Mouse (Mus musculus) embryonic facial prominence, embryonic 11.5 days (tissue): Measurements from ENCODE around the gene Gm9376. TPM values are rescaled to one million over a fixed set of nuclear protein-coding genes. Genes with fewer than 3 reads are reported as not detected.

Experiments
- ATAC-seq: fragments of 200-750 bp; cut with Nextera tagmentation; replicated peaks from 2 replicates; pipeline ENCODE4 v1.8.0; 2017; ENCODE audit warnings: low read depth; ENCODE audit not compliant: insufficient number of reproducible peaks, low FRiP score, low TSS enrichment
- DNase-seq: peaks from one replicate; pipeline ENCODE4 v3.0.0-alpha.2; 2015; ENCODE audit warnings: low spot score
- H3K27ac ChIP-seq: fragments of 300-500 bp; sonication (generic); replicated peaks from 2 replicates; pipeline ENCODE4 v1.5.1; 2014; ENCODE audit warnings: mild to moderate bottlenecking, low read depth, low read length, control low read depth
- H3K27me3 ChIP-seq: fragments of 300-500 bp; sonication (generic); 2 replicates; pipeline ENCODE4 v1.6.1; 2014; ENCODE audit warnings: mild to moderate bottlenecking, low read length, moderate library complexity, mixed read lengths; ENCODE audit not compliant: control insufficient read depth, insufficient read depth
- H3K36me3 ChIP-seq: fragments of 300-500 bp; sonication (generic); replicated peaks from 2 replicates; pipeline ENCODE4 v1.6.1; 2014; ENCODE audit warnings: low read depth, mild to moderate bottlenecking, low read length, moderate library complexity, mixed read lengths; ENCODE audit not compliant: control insufficient read depth, insufficient read depth
- H3K4me1 ChIP-seq: fragments of 300-500 bp; sonication (generic); 2 replicates; pipeline ENCODE4 v1.6.1; 2014; ENCODE audit warnings: low read length, mixed read lengths; ENCODE audit not compliant: control insufficient read depth, insufficient read depth
- H3K4me2 ChIP-seq: fragments of 300-500 bp; sonication (generic); 2 replicates; pipeline ENCODE4 v1.6.1; 2014; ENCODE audit warnings: low read depth, mild to moderate bottlenecking, control low read depth, low read length, moderate library complexity
- H3K4me3 ChIP-seq: fragments of 300-500 bp; sonication (generic); 2 replicates; pipeline ENCODE4 v1.5.1; 2014; ENCODE audit warnings: low read depth, low read length, control low read depth
- H3K9ac ChIP-seq: fragments of 300-500 bp; sonication (generic); replicated peaks from 2 replicates; pipeline ENCODE4 v1.6.1; 2014; ENCODE audit warnings: mild to moderate bottlenecking, control low read depth, low read length
- H3K9me3 ChIP-seq: fragments of 300-500 bp; sonication (generic); replicated peaks from 2 replicates; pipeline ENCODE4 v1.6.1; 2016; ENCODE audit warnings: mild to moderate bottlenecking, low read length, inconsistent platforms, mixed read lengths; ENCODE audit not compliant: control insufficient read depth
- WGBS: fragments of 180-500 bp; shearing (Covaris S2); extraction: QIAGEN DNeasy Blood & Tissue Kit; methylation state at CpG from one replicate; pipeline ENCODE4 v1.1.7; 2014; 5-methylcytosine and 5-hydroxymethylcytosine counted together
- microRNA-seq: library from miRNA; unstranded; fragments of <30 nt; microRNA quantifications from one replicate; pipeline ENCODE4, GENCODE M21; 2016; ENCODE audit warnings: borderline number of aligned reads
- polyA plus RNA-seq: library from polyadenylated mRNA; unstranded; fragments of >200 nt; fragmentation: Nextera tagmentation; extraction: Ambion mirVana; gene quantifications from 2 replicates; pipeline ENCODE4 v1.2.1, GENCODE M21; 2014

Gene Gm9376
- polyA plus RNA-seq, 1 experiment from 2014 or later, result not detected

DNA sequence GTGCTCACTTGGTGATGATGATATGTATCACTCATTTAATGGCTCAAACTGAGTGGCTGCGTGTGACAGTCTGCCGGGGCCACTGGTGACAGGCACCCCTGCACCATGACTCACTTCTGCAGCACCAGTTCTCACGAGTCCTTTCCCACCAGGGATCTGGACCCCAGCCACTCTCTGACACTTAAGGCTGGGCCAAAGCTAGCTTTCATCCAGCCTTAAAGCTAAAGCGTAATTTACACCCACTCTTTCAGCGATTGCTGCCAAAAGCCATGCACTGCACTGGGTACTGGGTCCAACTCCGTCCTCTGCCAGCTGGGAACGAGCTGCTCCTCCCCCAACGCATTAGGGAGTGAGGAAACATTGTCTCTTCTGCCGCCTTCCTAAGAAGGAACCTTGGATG is 50.5 kb downstream of the Gm9376 start:
- no peaks in the 10 kb centered on the region for H3K4me1 ChIP-seq
- no peak overlapping the region for H3K4me2 ChIP-seq
- no peaks in the 10 kb centered on the region for H3K36me3 ChIP-seq
- no peak overlapping the region for H3K4me3 ChIP-seq
- no peaks in the 10 kb centered on the region for H3K9me3 ChIP-seq
- H3K9ac ChIP-seq, result no peak overlapping the region
- ATAC-seq, result no peak
- WGBS, result 80% methylated on average over 9 of the region's 9 CpGs
- DNase-seq, result no peak
- H3K27me3 ChIP-seq, result peaks cover 5% of the 10 kb centered on the region
- no peak overlapping the region for H3K27ac ChIP-seq

Small RNAs within 50 kb of the gene (microRNA-seq; reads per million reads assigned to microRNA genes)
- not detected for gene Mir6241

Other genes starting within 250 kb of the Gm9376 start
- gene Dct, start 214.7 kb upstream of the Gm9376 start, polyA plus RNA-seq, result 6.0 and 13.9 TPM in 2 replicates
- 34.5 and 39.6 TPM in 2 replicates for gene Tgds, start 134.2 kb upstream of the Gm9376 start, polyA plus RNA-seq
- 43.5 and 44.7 TPM in 2 replicates for gene Gpr180, start 129.8 kb upstream of the Gm9376 start, polyA plus RNA-seq
- gene Sox21, start 29.9 kb upstream of the Gm9376 start, polyA plus RNA-seq, result 2.7 and 5.0 TPM in 2 replicates